Mouse (Mus musculus) lung, embryonic 16.5 days (tissue): ENCODE data around the gene Pfkfb4. TPM values are rescaled to one million over a fixed set of nuclear protein-coding genes. Genes with fewer than 3 reads are reported as not detected.

Experiments used
- ATAC-seq: fragments of 200-750 bp; cut with Nextera tagmentation; 2 replicates; pipeline ENCODE4 v1.8.0; 2017; ENCODE audit warnings: low read depth, mild to moderate bottlenecking, moderate library complexity
- H3K27ac ChIP-seq: fragments of 300-500 bp; sonication (generic); 2 replicates; pipeline ENCODE4 v1.5.1; 2014; ENCODE audit warnings: mild to moderate bottlenecking, control low read depth, low read length
- H3K27me3 ChIP-seq: fragments of 300-500 bp; sonication (generic); 2 replicates; pipeline ENCODE4 v1.6.1; 2014; ENCODE audit warnings: low read depth, low read length, mixed read lengths; ENCODE audit not compliant: control insufficient read depth, insufficient read depth
- H3K36me3 ChIP-seq: fragments of 300-500 bp; sonication (generic); 2 replicates; pipeline ENCODE4 v1.6.1; 2014; ENCODE audit warnings: low read length; ENCODE audit not compliant: control insufficient read depth, insufficient read depth
- H3K4me1 ChIP-seq: fragments of 300-500 bp; sonication (generic); replicated peaks from 2 replicates; pipeline ENCODE4 v1.6.1; 2014; ENCODE audit warnings: low read length, mixed read lengths; ENCODE audit not compliant: control insufficient read depth, insufficient read depth
- H3K4me2 ChIP-seq: fragments of 300-500 bp; sonication (generic); 2 replicates; pipeline ENCODE4 v1.6.1; 2014; ENCODE audit warnings: low read depth, low read length, control low read depth
- H3K4me3 ChIP-seq: fragments of 300-500 bp; sonication (generic); 2 replicates; pipeline ENCODE4 v1.5.1; 2014; ENCODE audit warnings: mild to moderate bottlenecking, low read length, control low read depth
- H3K9ac ChIP-seq: fragments of 300-500 bp; sonication (generic); 2 replicates; pipeline ENCODE4 v1.6.1; 2014; ENCODE audit warnings: low read length, control low read depth
- H3K9me3 ChIP-seq: fragments of 300-500 bp; sonication (generic); 2 replicates; pipeline ENCODE4 v1.6.1; 2016; ENCODE audit warnings: low read length; ENCODE audit not compliant: control insufficient read depth
- WGBS: fragments of 180-500 bp; shearing (Covaris S2); extraction: QIAGEN DNeasy Blood & Tissue Kit; methylation state at CpG from one replicate; pipeline ENCODE4 v1.1.7; 2014; 5-methylcytosine and 5-hydroxymethylcytosine counted together
- polyA plus RNA-seq: library from polyadenylated mRNA; unstranded; fragments of >200 nt; fragmentation: Nextera tagmentation; extraction: Ambion mirVana; gene quantifications from 2 replicates; pipeline ENCODE4 v1.2.1, GENCODE M21; 2015

The Pfkfb4 gene
- polyA plus RNA-seq, 1 experiment from 2014 or later, result 11.9 TPM

DNA sequence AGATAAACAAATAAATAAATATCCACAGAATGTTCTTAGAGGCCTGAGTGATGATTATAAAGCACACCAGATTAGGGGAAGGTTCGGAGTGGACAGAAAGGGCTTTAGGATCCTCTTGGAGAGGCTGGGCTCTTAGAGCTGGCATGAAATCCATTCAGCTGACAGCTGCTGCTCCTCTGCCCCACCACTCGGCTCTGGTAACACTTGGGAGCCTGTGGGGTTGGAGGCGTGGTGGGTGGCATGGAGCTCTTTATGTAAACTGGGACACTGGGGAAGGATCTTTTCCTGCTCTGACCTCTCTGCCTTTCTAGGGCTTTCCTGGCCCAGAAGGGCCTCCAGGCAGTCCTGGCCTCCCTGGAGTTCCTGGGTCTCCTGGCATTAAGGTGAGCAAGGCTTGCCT lies 28.0 kb upstream of the Pfkfb4 start:
- Histone ChIP-seq H3K9ac (no peak overlapping the region), H3K27me3 (no peaks in the 10 kb centered on the region), H3K4me1 (no peaks in the 10 kb centered on the region), H3K4me3 (no peak overlapping the region), H3K4me2 (no peak overlapping the region), H3K36me3 (no peaks in the 10 kb centered on the region), H3K27ac (no peak overlapping the region), H3K9me3 (no peaks in the 10 kb centered on the region)
- WGBS, result 61% methylated on average over 3 of the region's 3 CpGs
- ATAC-seq, result no peak

- Histone ChIP-seq H3K4me3 (no peak overlapping the region), H3K9me3 (no peaks in the 10 kb centered on the region), H3K27me3 (no peaks in the 10 kb centered on the region), H3K4me1 (no peaks in the 10 kb centered on the region), H3K27ac (no peak overlapping the region), H3K9ac (no peak overlapping the region), H3K36me3 (no peaks in the 10 kb centered on the region), H3K4me2 (no peak overlapping the region)
- WGBS, result 70% methylated on average over 6 of the region's 6 CpGs
- ATAC-seq, result no peak
Measured at GRCm38 (mm10) chr9:108964338-108964737, 27.2 kb upstream of the Pfkfb4 start.

DNA sequence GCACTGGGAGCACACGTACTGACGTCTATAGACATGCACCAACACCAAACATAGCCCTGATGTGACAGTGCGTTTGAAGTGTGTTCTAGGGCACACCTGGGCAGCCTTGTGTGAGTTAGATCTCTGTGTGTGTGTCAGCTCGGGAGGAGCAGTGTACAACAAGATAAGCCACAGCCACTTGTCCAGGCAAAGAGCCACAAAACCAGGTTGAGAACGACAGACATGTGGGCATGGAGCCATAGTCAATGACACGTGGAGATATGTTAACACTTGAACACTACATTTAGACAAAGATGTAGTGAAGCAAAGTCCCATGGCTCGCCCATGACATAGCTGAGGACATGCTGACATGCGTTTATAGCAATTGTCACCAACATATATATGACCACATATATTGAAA lies 21.0 kb upstream of the Pfkfb4 start:
- Histone ChIP-seq H3K36me3 (no peaks in the 10 kb centered on the region), H3K27ac (no peak overlapping the region), H3K9me3 (no peaks in the 10 kb centered on the region), H3K4me3 (no peak overlapping the region), H3K4me1 (no peaks in the 10 kb centered on the region), H3K27me3 (no peaks in the 10 kb centered on the region), H3K9ac (no peak overlapping the region), H3K4me2 (no peak overlapping the region)
- 67% methylated on average over 8 of the region's 8 CpGs for WGBS
- no peak for ATAC-seq

DNA sequence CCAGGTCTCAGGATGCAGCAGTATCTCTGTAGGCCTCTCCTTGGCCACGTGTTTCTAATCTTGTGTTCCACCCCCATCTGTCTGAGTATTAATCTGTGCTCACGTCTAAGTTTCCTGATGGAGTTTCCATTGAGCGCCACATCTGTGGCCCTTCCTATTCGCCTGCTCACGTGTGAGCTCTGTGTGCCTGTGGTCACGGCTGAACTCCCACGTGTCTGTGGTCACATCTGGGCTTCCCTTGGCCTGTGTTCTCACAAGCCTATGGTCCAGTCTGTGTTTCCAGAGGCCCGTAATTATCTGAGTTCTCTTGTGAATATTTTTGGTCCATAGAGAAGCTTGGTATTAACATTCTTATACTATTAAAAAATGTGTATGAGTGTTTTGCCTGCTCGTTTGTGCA lies 15.1 kb upstream of the Pfkfb4 start:
- Histone ChIP-seq H3K4me1 (no peaks in the 10 kb centered on the region), H3K9ac (no peak overlapping the region), H3K9me3 (no peaks in the 10 kb centered on the region), H3K36me3 (no peaks in the 10 kb centered on the region), H3K27me3 (no peaks in the 10 kb centered on the region), H3K4me3 (no peak overlapping the region), H3K4me2 (no peak overlapping the region), H3K27ac (no peak overlapping the region)
- 75% methylated on average over 9 of the region's 9 CpGs for WGBS
- no peak for ATAC-seq

DNA sequence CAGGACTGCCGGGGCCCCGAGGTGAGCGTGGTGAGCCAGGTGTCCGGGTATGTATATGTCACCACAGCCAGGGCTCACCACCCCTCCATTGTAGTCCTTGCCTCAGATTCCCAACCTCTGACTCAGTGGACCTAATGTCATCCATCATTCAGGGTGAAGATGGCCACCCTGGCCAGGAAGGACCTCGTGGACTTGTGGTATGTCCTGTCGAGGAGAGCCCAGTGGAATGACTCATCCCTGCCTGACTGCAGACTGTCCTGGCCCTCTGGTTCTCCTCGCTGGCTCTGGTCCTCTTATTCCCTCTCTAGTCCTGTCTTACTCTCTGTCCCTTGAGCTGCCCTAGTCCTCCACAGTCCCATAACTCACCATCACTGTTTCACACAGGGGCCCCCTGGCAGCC lies 13.6 kb upstream of the Pfkfb4 start:
- no peak for ATAC-seq
- Histone ChIP-seq H3K36me3 (no peaks in the 10 kb centered on the region), H3K9ac (no peak overlapping the region), H3K4me2 (no peak overlapping the region), H3K27ac (no peak overlapping the region), H3K9me3 (no peaks in the 10 kb centered on the region), H3K4me1 (no peaks in the 10 kb centered on the region), H3K4me3 (no peak overlapping the region), H3K27me3 (no peaks in the 10 kb centered on the region)
- WGBS, result 67% methylated on average over 7 of the region's 7 CpGs

GRCm38 (mm10) chr9:108982498-108982897 lies 9.1 kb upstream of the Pfkfb4 start:
- no peak overlapping the region for H3K4me2 ChIP-seq
- H3K4me1 ChIP-seq, result no peaks in the 10 kb centered on the region
- H3K9me3 ChIP-seq, result no peaks in the 10 kb centered on the region
- ATAC-seq, result no peak
- H3K9ac ChIP-seq, result no peak overlapping the region
- H3K27ac ChIP-seq, result no peak overlapping the region
- no peaks in the 10 kb centered on the region for H3K36me3 ChIP-seq
- 77% methylated on average over 8 of the region's 8 CpGs for WGBS
- no peaks in the 10 kb centered on the region for H3K27me3 ChIP-seq
- H3K4me3 ChIP-seq, result no peak overlapping the region

DNA sequence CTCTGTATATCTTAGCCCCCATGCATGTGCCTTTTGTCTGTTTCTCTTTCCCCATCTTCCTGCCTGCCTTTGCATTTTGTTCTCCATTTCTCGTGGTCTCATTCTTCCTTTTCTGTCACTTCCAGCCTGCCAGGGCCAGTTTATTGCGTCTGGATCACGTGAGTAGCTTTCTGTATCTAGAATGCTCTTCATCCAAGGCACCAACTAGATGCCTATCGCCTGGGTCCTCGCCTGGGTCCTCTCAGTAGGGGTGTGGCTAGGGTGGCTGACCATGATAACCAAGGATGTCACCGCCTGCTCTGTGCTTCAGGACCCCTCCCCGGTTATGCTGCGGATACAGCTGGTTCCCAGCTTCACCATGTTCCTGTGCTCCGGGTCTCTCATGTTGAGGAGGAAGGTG lies 8.4 kb upstream of the Pfkfb4 start:
- H3K36me3 ChIP-seq, result no peaks in the 10 kb centered on the region
- 65% methylated on average over 9 of the region's 9 CpGs for WGBS
- H3K27ac ChIP-seq, result no peak overlapping the region
- H3K27me3 ChIP-seq, result no peaks in the 10 kb centered on the region
- H3K4me2 ChIP-seq, result no peak overlapping the region
- H3K4me3 ChIP-seq, result no peak overlapping the region
- ATAC-seq, result no peak
- H3K4me1 ChIP-seq, result peaks cover 6% of the 10 kb centered on the region; the same call in 1 of the 2 replicates
- H3K9me3 ChIP-seq, result no peaks in the 10 kb centered on the region
- no peak overlapping the region for H3K9ac ChIP-seq

DNA sequence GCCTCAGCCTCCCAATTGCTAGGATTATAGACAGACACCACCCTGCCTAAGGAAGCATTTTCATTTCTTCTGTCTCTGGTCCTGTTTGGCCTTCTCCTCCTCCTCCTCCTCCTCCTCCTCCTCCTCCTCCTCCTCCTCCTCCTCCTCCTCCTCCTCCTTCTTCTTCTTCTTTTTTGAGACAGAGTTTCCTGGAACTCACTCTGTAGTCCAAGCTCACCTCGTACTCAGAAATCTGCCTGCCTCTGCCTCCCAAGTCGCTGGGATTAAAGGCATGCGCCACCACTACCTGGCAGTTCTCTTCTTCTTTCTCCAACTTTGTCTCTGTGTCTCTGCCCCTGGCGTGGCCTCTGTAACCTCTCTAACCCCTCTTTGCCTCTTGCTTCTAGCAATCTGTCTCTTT lies 5.9 kb upstream of the Pfkfb4 start, which contains the start of gene Ucn2:
Gene Ucn2 (plus strand): TSS at position 301 of the 400 bp plus-strand sequence.
- Histone ChIP-seq H3K4me2 (no peak within 1 kb of the TSS), H3K27ac (no peak within 1 kb of the TSS), H3K9ac (no peak within 1 kb of the TSS), H3K4me3 (no peak within 1 kb of the TSS), H3K9me3 (no peaks in the 10 kb centered on the region), H3K4me1 (peaks cover 12% of the 10 kb centered on the region), H3K27me3 (no peaks in the 10 kb centered on the region), H3K36me3 (no peaks in the 10 kb centered on the region)
- WGBS, result 77% methylated on average over 4 of the region's 4 CpGs
- no peak for ATAC-seq

DNA sequence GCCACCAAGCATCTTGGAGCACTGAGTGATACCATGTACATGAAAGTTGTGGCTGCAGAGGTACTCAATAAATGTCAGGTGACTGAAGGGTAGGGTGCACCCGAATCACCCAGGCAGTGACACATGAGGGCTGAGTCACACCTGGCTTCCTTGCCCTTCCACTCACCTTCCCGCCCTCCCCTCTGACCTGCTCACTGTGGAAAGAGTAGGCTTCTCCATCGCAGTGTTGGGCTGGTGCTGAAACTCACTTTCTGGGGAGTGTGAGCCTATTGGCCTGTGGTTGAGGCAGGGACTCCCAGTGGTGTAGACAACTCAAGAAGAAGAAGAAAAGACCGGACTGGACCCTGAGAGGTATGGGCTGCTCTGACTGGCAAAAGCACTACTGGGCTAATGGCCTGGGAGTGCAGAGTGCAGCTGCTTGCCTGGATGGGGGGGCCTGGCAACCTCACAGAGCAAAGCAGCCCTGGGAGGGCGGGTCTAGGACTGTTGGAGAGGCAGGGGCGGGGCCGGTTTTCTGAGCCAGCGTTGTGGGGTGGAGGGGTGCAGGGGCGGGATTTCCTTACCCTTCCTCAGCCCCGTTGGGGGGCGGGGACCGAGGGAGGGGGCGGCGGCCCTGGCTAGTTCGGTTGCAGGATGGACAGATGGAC lies 3.8 kb upstream of the Pfkfb4 start:
- H3K9me3 ChIP-seq, result no peaks in the 10 kb centered on the region
- peak overlapping the region; percentile 34 for H3K4me3 ChIP-seq
- ATAC-seq, result no peak
- peaks cover 22% of the 10 kb centered on the region for H3K4me1 ChIP-seq
- no peak overlapping the region for H3K27ac ChIP-seq
- H3K9ac ChIP-seq, result peak overlapping the region; percentile 44
- no peaks in the 10 kb centered on the region for H3K36me3 ChIP-seq
- 19% methylated on average over 15 of the region's 15 CpGs for WGBS
- H3K27me3 ChIP-seq, result no peaks in the 10 kb centered on the region
- peak overlapping the region; percentile 53 for H3K4me2 ChIP-seq
